15 mouse cellular contexts compared by ENCODE assay signal in the genomic region with DNA sequence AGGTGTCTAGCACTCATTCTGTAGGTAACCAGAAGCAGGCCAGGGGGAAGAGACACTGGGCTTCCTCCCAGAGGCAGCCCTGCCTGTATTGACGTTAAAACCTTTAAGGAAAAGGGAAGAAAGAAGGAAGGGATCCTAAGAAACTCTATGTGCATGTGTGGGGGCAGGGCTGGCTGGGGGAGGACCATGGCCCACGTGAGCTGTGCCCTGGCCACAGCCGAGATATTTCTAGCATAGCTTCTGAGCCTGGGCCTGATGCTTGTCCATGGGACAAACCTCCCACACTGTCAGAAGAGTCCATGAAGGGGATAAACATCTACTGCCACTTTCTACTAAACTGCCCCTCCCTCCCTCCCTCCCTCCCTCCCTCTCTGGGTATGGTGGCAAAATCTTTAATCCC. TPM values are rescaled to one million over a fixed set of nuclear protein-coding genes. Genes with fewer than 3 reads are reported as not detected.
"Had no signal": no experiment of that assay in that cellular context is flagged by ENCODE, and none has a peak within 500 bp of the region (broad histone marks: within the 10 kb centered on the region; RNA-seq: fewer than 3 reads in every experiment).

No protein-coding gene starts in this region.

- H3K4me1 ChIP-seq: megakaryocyte, embryonic 14.5 days; midbrain, embryonic 12.5 days had no signal

- H3K4me2 ChIP-seq: liver, embryonic 13.5 days; lung, embryonic 15.5 days; midbrain, embryonic 12.5 days; neural tube, embryonic 13.5 days; stomach, embryonic 15.5 days had no signal

- H3K4me3 ChIP-seq: liver, embryonic 13.5 days; lung, embryonic 15.5 days; megakaryocyte, embryonic 14.5 days; midbrain, embryonic 12.5 days; neural tube, embryonic 13.5 days; stomach, embryonic 15.5 days had no signal

- H3K27me3 ChIP-seq: liver, embryonic 13.5 days; lung, embryonic 15.5 days; midbrain, embryonic 12.5 days; neural tube, embryonic 13.5 days; stomach, embryonic 15.5 days had no signal

- ATAC-seq: hindbrain, postnatal 0 days; liver, postnatal 0 days; midbrain, embryonic 16.5 days had no signal

- H3K36me3 ChIP-seq: liver, embryonic 13.5 days; lung, embryonic 15.5 days; midbrain, embryonic 12.5 days; neural tube, embryonic 13.5 days; stomach, embryonic 15.5 days had no signal

- DNase-seq: left cerebral cortex, postnatal 4 days; liver, embryonic 13.5 days; liver, postnatal 0 days; lung, postnatal 14 days; retina, postnatal 1 day; right cerebral cortex, postnatal 4 days; thymus, postnatal 36 days had no signal

- H3K27ac ChIP-seq: hindbrain, postnatal 0 days; liver, embryonic 13.5 days; lung, embryonic 15.5 days; macrophage; midbrain, embryonic 12.5 days; neural tube, embryonic 13.5 days; stomach, embryonic 15.5 days had no signal

- H3K9ac ChIP-seq: liver, embryonic 13.5 days; liver, postnatal 0 days; lung, embryonic 15.5 days; midbrain, embryonic 12.5 days; neural tube, embryonic 13.5 days; stomach, embryonic 15.5 days had no signal

- H3K9me3 ChIP-seq: liver, embryonic 13.5 days; lung, embryonic 15.5 days; midbrain, embryonic 12.5 days; neural tube, embryonic 13.5 days; stomach, embryonic 15.5 days had no signal

RNA-seq across cellular contexts. Expression of a gene that starts 1.8 kb away (rescaled TPM):
- polyA plus RNA-seq: liver, embryonic 13.5 days; macrophage; midbrain, embryonic 12.5 days; midbrain, embryonic 16.5 days; neural tube, embryonic 13.5 days had no signal
